Mouse (Mus musculus) heart, adult 2 months (tissue): Measurements from ENCODE around the gene Tbx1. TPM values are rescaled to one million over a fixed set of nuclear protein-coding genes. Genes with fewer than 3 reads are reported as not detected.

Experiments used
- DNase-seq, 2 experiments: peaks; one replicate each; pipeline ENCODE4 v3.0.0; 2021
- H3K27ac ChIP-seq: fragments of 200-600 bp; 2 replicates; pipeline ENCODE4 v1.8.1; 2022
- H3K27me3 ChIP-seq: fragments of 200-500 bp; 2 replicates; pipeline ENCODE4 v1.6.1; 2012; ENCODE audit warnings: mild to moderate bottlenecking, low read length, inconsistent platforms, mixed read lengths; ENCODE audit not compliant: control insufficient read depth, insufficient read depth
- H3K36me3 ChIP-seq: fragments of 200-500 bp; 2 replicates; pipeline ENCODE4 v1.6.1; 2012; ENCODE audit warnings: low read length, inconsistent platforms; ENCODE audit not compliant: control insufficient read depth, insufficient read depth
- H3K4me1 ChIP-seq: fragments of 200-500 bp; 2 replicates; pipeline ENCODE4 v1.6.1; 2011; ENCODE audit warnings: low read length; ENCODE audit not compliant: control insufficient read depth, insufficient read depth
- H3K4me3 ChIP-seq: fragments of 200-600 bp; 2 replicates; pipeline ENCODE4 v1.8.1; 2022
- H3K79me2 ChIP-seq: fragments of 200-500 bp; replicated peaks from 2 replicates; pipeline ENCODE4 v1.6.1; 2012; ENCODE audit warnings: mild to moderate bottlenecking, inconsistent platforms, low read length, moderate library complexity, mixed read lengths; ENCODE audit not compliant: control insufficient read depth, insufficient read depth
- H3K9ac ChIP-seq: fragments of 200-500 bp; 2 replicates; pipeline ENCODE4 v1.6.1; 2012; ENCODE audit warnings: low read depth, mild to moderate bottlenecking, control low read depth, inconsistent platforms, low read length, mixed read lengths
- CTCF ChIP-seq: fragments of 200-600 bp; IDR thresholded peaks from 2 replicates; pipeline ENCODE4 v1.8.1; 2022; ENCODE audit warnings: antibody characterized with exemption, mild to moderate bottlenecking, moderate library complexity
- EP300 ChIP-seq: fragments of 200-500 bp; IDR thresholded peaks from 2 replicates; pipeline ENCODE4 v1.6.1; 2011; ENCODE audit warnings: low read depth, low read length, control low read depth; ENCODE audit not compliant: insufficient read depth
- POLR2A ChIP-seq: fragments of 200-500 bp; IDR thresholded peaks from 2 replicates; pipeline ENCODE4 v1.6.1; 2011; ENCODE audit warnings: mild to moderate bottlenecking, low read depth, low read length, control low read depth; ENCODE audit not compliant: insufficient read depth
- WGBS: fragments of 180-500 bp; shearing (Covaris S2); methylation state at CpG from one replicate; pipeline ENCODE4 v1.1.7; 2018; 5-methylcytosine and 5-hydroxymethylcytosine counted together
- intact Hi-C: fragments of 180-260 bp; cut with DNase I; formaldehyde crosslinking; loops from one replicate; pipeline ENCODE4 v1.15.1; 2025
- polyA plus RNA-seq: library from polyadenylated mRNA; depleted of rRNA; stranded (reverse); fragments of >200 nt; gene quantifications from 2 replicates; pipeline ENCODE4 v1.2.3, GENCODE M21; 2012
- total RNA-seq, 2 experiments: library from RNA; stranded (reverse); gene quantifications; 2 replicates each; pipeline ENCODE4 v1.2.3; 2021

Tbx1 gene
- total and polyA plus RNA-seq, 3 experiments: 0.68 to 1.3 (median 1.1) TPM

DNA sequence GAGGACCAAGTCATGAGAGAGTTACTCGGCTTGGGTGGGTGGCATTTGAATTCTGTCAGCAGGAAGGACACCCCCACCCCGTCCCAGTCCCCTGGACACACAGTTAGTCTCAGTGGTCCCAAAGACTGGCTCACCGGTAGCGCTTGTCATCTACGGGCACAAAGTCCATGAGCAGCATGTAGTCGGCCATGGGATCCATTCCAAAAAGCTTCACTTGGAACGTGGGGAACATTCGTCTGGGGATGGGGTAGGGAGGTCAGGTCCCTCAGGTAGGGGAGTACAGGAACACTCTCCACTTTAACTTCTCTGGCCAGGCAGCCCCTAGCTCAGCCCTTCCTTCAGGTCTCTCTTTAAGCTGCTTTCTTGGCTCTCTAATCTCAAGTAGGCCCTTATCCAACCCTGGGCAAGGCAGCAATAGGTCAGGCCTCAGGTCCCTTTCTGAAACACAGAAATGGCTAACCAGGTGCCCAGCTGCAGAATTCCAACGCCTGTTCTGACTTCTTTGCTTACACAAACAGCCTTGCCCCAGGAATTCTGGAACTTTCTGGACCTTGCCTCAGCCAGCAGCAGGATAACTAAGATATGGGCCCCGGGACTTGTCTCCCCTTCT, 5.5 kb downstream of the Tbx1 start:
- 84% methylated on average over 10 of the region's 10 CpGs for WGBS
- no peak for DNase-seq
- Histone ChIP-seq H3K9ac (no peak overlapping the region), H3K4me3 (no peak overlapping the region), H3K27me3 (peaks cover 40% of the 10 kb centered on the region), H3K36me3 (no peaks in the 10 kb centered on the region), H3K4me1 (peaks cover 2% of the 10 kb centered on the region; the same call in 1 of the 2 replicates), H3K79me2 (no peaks in the 10 kb centered on the region), H3K27ac (no peak overlapping the region)
- intact Hi-C loops: no loop called here
- TF ChIP-seq EP300 (no peak), POLR2A (no peak), CTCF (no peak)

DNA sequence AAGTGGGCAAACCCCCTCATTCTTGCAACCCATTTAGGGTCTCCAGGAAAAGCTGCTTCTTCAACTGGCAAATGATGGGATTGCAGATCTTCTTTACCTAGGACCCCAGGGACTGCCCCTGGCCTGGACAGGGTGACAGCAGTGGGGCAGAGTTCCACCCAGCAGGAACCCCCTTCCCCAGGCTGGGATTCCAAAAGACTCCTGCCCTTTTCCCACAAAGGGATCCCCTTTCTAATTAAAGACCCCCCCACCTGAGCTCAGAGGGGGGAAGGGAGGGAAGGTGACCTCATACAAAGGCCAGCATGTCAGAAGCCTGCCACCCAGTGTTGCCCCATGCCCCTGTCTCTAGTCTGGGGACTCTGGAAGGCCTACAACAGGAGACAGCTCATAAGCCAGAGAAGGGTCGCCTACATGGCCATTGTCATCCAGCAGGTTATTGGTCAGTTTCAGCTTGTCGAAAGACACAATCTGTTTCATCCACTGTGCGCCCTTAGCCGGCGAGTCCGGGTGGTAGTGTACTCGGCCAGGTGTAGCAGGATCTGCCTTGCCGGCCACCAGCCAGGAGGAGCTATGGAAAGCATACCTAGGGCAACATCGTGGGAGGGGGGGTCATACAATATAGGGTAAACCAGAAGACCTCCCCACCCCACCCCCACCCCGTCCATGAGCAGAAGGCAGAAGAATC, 6.7 kb downstream of the Tbx1 start:
- Histone ChIP-seq H3K27ac (no peak overlapping the region), H3K4me1 (peaks cover 2% of the 10 kb centered on the region; the same call in 1 of the 2 replicates), H3K79me2 (no peaks in the 10 kb centered on the region), H3K4me3 (no peak overlapping the region), H3K36me3 (no peaks in the 10 kb centered on the region), H3K9ac (no peak overlapping the region), H3K27me3 (peaks cover 39% of the 10 kb centered on the region)
- TF ChIP-seq EP300: no peak
- no peak for TF ChIP-seq CTCF
- TF ChIP-seq POLR2A: no peak
- DNase-seq: no peak
- WGBS: 69% methylated on average over 10 of the region's 10 CpGs
- intact Hi-C loops: no loop called here

DNA sequence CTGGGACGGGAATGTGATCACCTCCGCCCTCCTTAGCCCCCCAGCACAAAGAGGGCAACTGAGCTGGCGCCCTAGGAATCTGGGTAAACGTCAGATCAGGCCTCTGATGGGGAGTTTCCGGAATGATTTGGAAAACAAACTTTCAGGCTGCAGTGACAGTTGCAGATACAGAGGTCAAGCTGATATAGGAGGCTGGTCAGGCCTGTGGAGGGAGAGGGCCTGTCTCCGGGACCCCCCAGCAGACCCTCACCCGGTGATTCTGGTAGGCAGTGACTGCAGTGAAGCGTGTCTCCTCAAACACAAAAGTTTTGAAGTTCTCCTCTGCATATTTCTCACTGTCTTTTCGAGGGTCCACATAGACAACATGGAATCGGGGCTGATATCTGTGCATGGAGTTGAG, 7.3 kb downstream of the Tbx1 start:
- H3K27ac ChIP-seq: no peak overlapping the region
- no peaks in the 10 kb centered on the region for H3K79me2 ChIP-seq
- WGBS: 56% methylated on average over 10 of the region's 10 CpGs
- H3K27me3 ChIP-seq: peaks cover 36% of the 10 kb centered on the region
- no peaks in the 10 kb centered on the region for H3K36me3 ChIP-seq
- H3K9ac ChIP-seq: no peak overlapping the region
- DNase-seq: no peak
- intact Hi-C loops: no loop called here
- H3K4me3 ChIP-seq: no peak overlapping the region
- H3K4me1 ChIP-seq: peaks cover 2% of the 10 kb centered on the region; the same call in 1 of the 2 replicates
- TF ChIP-seq CTCF (no peak), POLR2A (no peak), EP300 (no peak)

DNA sequence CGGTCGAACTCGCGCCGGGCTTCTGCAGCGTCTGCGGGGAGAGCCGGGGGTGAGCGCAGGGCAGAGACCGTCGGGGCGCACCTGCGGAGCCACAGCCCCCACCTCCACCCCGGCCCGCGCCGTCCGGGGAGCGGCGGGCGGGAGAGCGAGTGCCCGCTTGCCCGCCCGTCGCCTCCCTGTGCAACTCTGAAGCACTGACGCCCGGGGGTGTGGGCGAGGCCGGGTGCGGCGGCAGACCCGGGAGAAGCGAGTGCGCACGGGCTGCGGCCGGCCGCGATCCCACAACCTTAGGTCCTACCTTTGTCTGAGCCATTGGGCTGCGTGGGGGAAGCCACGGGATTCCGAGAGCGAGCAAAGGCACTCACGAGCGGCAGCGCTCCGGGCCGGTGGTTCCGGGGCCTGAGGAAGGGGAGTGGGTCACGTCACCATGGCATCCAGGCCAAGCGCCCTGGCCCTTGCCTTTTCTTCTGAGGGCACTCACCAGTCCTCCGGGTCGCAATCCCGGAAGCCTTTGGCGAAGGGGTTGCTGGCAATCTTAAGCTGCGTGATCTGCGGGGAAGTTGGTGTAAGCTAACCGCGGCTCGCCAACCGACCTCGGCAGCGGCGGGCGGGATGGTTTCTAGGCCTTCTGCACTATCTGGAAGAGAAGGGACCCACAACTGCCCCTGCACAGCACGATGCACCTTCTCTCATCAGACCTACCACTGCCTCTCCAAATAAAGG, 7.9 kb downstream of the Tbx1 start:
- TF ChIP-seq CTCF (no peak), EP300 (no peak), POLR2A (no peak)
- H3K4me3 ChIP-seq: peak overlapping the region; percentile 32

DNA sequence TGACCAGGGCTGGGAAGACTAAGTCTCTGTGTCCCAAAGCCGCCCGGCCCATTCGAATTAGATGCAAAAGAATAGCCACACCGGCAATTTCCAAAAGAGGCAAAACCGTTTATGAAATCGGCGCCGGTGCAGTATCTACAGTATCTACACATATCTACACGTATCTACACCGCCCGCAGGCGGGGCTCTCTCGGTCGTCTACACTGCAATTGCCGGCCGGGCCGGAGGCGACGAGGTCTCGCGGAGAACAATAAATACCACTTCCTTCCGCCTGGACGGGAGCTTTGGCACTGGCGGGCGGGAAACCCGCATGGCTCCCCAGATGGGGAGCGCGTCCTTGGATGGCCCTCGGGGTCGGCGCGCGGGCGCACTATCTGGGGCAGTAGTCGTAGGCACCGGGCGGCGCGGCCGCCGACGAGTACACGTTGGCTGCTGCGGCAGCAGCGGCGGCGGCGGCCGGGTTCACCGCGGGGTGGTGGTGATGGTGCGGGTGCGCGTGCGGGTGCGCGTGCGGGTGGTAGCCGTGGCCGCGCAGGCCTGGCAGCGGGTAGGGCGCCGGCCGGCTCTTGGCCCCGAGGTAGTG, 8.8 kb downstream of the Tbx1 start:
- peaks cover 2% of the 10 kb centered on the region; the same call in 1 of the 2 replicates for H3K4me1 ChIP-seq
- DNase-seq: peak in 1 of 2 experiments; percentile 12
- peak overlapping the region; percentile 36; the same call in 1 of the 2 replicates for H3K9ac ChIP-seq
- no peaks in the 10 kb centered on the region for H3K36me3 ChIP-seq
- peak overlapping the region; percentile 32 for H3K4me3 ChIP-seq
- peaks cover 32% of the 10 kb centered on the region for H3K27me3 ChIP-seq
- no peak for TF ChIP-seq EP300
- no peak for TF ChIP-seq POLR2A
- TF ChIP-seq CTCF: no peak
- intact Hi-C loops: no loop called here
- H3K79me2 ChIP-seq: no peaks in the 10 kb centered on the region
- 2% methylated on average over 65 of the region's 66 CpGs for WGBS
- no peak overlapping the region for H3K27ac ChIP-seq

More for the DNA sequence above, 7.9 kb downstream of the Tbx1 start:
- H3K79me2 ChIP-seq: no peaks in the 10 kb centered on the region
- intact Hi-C loops: no loop called here
- peaks cover 2% of the 10 kb centered on the region; the same call in 1 of the 2 replicates for H3K4me1 ChIP-seq
- 6% methylated on average over 67 of the region's 67 CpGs for WGBS
- DNase-seq: no peak
- no peak overlapping the region for H3K27ac ChIP-seq
- H3K36me3 ChIP-seq: no peaks in the 10 kb centered on the region
- peaks cover 32% of the 10 kb centered on the region for H3K27me3 ChIP-seq
- no peak overlapping the region for H3K9ac ChIP-seq
